Mouse (Mus musculus) monocyte, adult 5-6 weeks (primary cell): ENCODE results near the gene Dcn. TPM values are rescaled to one million over a fixed set of nuclear protein-coding genes. Genes with fewer than 3 reads are reported as not detected.

Source experiments
- ATAC-seq: fragments of 153-309, 156-312 bp; replicated peaks from 2 replicates; pipeline ENCODE4 v1.8.0; 2017; ENCODE audit warnings: mild to moderate bottlenecking; ENCODE audit not compliant: low TSS enrichment, insufficient number of reproducible peaks, severe bottlenecking, poor library complexity, low FRiP score
- total RNA-seq: library from RNA; stranded (forward); fragments of 200-1000, 200-491, 200-594 nt; gene quantifications from 3 replicates; pipeline ENCODE4 v1.2.3, GENCODE M21; 2017

Gene Dcn
- total RNA-seq, 1 experiment from 2014 or later: not detected

- ATAC-seq: no peak
Observed at GRCm38 (mm10) chr10:97535697-97536096, 56.3 kb downstream of the Dcn start.

GRCm38 (mm10) chr10:97536921-97537320 is 57.5 kb downstream of the Dcn start:
- no peak for ATAC-seq

GRCm38 (mm10) chr10:97538202-97538601 is 58.8 kb downstream of the Dcn start:
- ATAC-seq: no peak

- ATAC-seq: no peak
Observed at GRCm38 (mm10) chr10:97547740-97548139, 68.3 kb downstream of the Dcn start.

- no peak for ATAC-seq
Observed at GRCm38 (mm10) chr10:97564957-97565856, 85.8 kb downstream of the Dcn start, which contains the start of gene Lum. Lum (plus strand) TSS chr10:97565128.

- no peak for ATAC-seq
Observed at GRCm38 (mm10) chr10:97567489-97568135, 88.2 kb downstream of the Dcn start.

Other genes with a start within 250 kb of the Dcn start
- gene Lum, start 85.5 kb downstream of the Dcn start, total RNA-seq: not detected in 3 replicates
- gene Kera, start 127.3 kb downstream of the Dcn start, total RNA-seq: not detected in 3 replicates
- not detected in 3 replicates for gene Epyc, start 164.5 kb downstream of the Dcn start, total RNA-seq
- not detected in 3 replicates for gene Ccer1, start 213.4 kb downstream of the Dcn start, total RNA-seq
- not detected in 3 replicates for gene C030005K15Rik, start 247.1 kb downstream of the Dcn start, total RNA-seq